Mouse (Mus musculus) adrenal gland (tissue): ENCODE measurements at regions not wholly inside any gene's neighbourhood (a gene's known extent, or its start where the extent isn't known, plus 50 kb on each side); places are given as distances from the start of the nearest gene placed in this dataset.

ENCODE experiments used
- intact Hi-C: fragments of 180-260 bp; cut with DNase I; formaldehyde crosslinking; loops from one replicate; pipeline ENCODE4 v1.15.1; 2025

DNA sequence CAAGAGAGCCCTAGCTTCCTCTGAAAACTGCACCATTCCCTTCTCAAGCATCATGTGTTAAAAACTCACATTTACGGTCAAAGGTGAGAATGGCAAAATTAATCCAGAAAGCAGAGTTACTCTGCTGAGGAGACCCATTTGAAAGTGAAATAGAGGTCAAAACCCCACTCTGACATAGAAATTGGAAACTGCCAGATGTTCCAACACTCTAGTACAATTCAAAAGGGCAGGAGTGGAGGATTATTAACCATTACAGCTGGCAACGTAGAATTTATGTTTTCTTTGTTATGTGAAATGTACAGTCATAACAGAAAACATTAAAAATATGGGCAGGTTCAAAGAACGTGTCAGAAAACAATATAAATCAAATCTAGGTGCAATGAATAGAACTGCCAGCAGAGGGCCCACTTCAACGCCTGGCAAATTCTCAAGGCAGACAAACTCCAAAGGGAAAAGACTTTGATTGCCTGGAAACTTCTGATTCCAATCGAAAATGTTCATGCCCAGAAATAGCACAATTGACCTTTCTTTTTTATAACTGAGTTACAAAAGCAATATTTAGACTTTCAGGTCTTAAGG, 54.2 kb upstream of the Rfpl4b start:
- intact Hi-C loops, result loop anchor here (2.0 kb wide), 1 partner anchor 165 kb away; no protein-coding TSS in a partner anchor

DNA sequence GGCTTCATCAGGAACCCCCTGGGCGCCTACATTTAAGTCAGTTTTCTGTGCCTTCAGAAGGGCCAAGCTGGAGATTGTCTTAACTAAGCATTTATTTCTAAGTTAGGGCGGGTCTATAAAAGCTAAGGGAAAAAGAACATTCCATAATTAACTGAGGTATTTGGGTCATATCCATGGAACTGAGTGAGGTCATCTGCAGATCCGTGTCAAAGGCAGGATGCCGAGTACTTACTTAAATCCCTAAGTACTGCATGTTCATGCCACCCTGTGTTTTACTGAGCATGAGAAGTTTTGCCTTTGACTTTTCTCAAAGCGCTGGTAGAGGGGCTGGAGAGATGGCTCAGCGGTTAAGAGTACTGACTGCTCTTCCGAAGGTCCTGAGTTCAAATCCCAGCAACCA, 57.7 kb upstream of the Rfpl4b start:
- intact Hi-C loops, result no loop called here

DNA sequence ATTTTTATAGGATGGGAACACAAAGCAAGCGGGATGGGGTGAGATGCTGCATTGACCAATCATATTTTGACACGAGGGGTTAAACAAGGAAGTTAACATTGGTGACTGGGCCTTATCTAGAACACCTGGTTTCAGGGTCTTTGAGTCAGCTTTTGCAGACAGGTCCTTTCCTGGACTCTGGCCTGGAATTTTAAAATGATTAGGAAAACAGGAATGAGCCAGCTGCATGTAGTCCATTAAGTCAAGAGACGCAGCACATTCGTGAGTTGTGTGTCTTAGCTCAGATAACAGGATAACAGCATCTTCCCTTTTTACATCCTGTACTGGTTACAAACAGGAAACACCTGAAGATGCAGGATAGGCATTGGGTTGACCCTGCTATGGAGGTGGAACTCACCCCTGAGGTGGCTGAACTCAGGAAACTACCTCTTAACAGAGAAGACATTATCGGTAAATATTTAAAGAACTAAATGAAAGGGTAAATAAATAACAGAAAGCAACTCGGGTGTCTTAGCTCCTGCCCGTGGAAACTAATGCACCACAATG, 59.1 kb upstream of the Rfpl4b start:
- intact Hi-C loops, result loop anchor here (5.0 kb wide), 1 partner anchor 87 kb away; the partner anchor contains the start of gene Lama4

DNA sequence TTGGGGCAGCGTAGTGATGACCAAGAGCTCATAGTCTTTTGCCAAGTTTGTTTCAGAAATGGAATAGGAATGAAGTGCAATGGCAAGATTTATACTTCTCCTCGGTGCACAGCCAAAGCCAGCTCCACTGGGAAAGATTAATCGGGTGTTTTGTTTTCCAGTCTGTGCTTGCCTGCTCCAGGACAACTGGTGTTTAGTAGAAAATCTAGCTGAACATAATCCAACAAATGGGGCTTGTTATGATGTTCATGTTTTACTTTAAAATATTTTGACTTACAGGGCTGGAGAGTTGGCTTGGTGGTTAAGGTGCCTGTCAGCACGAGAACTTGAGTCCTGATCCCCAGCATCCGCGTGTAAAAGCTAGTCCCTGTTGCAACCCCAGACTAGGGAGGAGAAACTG, 60.6 kb upstream of the Rfpl4b start:
- intact Hi-C loops, result loop anchor here (5.0 kb wide), 1 partner anchor 85 kb away; the partner anchor contains the start of gene Lama4

DNA sequence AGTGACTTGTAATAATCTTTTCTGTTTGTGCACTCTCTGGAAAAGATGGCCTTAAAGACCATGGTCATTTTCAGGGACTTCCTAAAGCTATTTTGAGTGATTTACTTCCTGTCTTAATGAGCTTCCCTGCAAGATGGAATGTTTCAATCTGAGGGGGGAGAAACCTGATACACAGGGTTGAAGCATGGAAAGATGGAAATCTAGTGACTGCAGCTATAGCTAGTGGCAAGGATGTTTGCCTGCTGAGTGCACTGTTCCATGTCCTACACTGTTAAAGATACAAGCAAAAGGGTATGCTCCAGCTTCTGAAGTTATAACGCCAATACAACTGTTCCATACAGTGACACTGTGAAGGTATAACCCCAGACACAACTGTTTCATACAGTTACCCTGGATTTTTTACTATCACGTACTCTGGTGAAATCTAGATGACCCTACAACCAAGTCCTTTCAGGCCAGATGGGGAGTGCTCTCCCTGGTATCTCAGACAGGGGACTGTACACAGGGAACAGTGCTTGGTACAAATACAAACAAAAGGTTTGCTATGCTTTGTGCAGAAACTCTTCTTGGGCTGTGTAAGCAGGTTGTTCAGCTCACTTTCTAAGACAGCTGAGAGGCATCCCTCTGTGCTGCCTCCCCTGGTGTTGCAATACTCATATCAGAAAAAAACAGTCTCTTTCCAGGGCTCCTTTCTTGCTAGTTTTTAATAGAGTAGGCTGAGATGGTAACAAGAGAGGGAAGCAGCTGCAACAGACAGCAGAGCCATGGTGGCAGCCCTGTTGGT, 62.4 kb upstream of the Rfpl4b start:
- intact Hi-C loops, result loop anchor here (5.0 kb wide), 1 partner anchor 83 kb away; the partner anchor contains the start of gene Lama4

DNA sequence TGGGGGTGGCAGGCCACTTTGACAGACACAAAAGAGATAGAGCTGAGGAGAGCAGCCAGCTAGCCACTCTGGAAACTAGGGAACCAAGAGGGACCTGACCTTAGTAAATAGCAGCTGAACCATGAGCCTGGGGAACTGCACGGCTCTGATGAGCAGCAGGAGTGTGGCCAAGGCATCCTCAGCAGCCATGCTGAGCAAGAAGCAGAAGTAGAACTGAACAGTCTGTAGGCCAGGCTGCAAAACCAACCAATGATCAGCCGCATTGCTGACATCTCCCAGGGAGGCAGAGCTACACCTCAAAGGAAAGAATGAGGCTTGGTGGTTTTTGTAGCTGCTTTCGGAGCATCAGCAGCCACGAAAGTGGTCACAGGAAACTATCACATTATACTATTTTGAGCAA, 63.1 kb upstream of the Rfpl4b start:
- intact Hi-C loops, result loop anchor here (5.0 kb wide), 1 partner anchor 83 kb away; the partner anchor contains the start of gene Lama4

DNA sequence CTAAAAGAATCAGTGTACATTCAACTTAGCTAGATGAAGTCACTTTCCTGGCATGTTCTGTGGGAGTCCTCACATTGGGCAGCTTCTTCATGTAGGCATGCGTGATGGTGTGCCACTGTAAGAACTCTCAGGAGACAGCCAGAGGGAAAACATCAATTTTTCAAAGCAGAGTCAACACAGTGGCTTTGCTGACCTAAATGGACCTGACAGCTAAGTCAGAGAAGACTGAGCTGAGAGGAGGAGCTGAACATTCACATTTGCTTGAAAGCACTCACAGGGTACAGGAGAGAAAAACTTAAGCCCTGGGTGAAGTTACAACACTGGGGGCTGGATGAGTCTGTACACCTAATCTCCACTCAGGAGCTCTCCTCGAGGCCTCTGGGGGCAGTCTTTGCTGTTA, 64.9 kb upstream of the Rfpl4b start:
- intact Hi-C loops, result no loop called here

DNA sequence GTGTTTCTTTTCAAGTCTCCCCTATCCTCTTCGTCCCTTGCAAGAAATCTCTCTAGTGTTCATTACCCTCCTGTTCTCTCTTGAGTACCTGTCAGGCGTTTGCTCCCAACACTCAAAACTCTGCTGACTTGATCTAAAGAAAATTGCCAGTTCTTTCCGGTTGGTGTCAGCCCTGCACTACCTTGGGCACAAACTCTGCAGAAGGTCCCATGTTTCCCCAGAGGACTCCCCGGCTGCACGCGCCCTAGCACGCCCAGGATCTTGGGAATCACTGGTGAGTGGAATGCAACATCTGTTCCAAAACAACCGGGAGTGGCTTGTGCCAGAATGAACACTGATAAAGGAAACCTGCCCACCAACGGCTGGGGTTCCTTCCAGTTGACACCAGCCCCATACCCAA, 66.3 kb upstream of the Rfpl4b start:
- intact Hi-C loops, result no loop called here

DNA sequence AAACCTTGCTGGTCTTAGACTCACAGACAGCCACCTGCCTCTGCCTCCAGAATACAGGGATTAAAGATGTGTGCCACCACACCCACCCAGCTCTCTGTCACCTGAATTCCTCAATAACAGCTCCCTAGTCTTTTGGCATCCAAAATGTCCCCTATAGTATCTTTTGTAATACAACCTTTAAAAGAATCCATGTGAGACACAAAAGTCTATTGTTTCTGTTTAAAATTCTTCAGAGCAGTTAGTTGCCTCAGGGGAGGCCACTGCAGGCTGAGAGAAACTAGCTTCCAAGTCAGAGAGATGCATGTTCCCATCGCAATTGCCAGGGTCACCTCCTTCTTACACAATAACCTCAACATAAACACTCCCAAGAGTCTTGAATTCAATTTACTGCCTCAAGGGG, 70.6 kb upstream of the Lama4 start:
- intact Hi-C loops, result no loop called here

DNA sequence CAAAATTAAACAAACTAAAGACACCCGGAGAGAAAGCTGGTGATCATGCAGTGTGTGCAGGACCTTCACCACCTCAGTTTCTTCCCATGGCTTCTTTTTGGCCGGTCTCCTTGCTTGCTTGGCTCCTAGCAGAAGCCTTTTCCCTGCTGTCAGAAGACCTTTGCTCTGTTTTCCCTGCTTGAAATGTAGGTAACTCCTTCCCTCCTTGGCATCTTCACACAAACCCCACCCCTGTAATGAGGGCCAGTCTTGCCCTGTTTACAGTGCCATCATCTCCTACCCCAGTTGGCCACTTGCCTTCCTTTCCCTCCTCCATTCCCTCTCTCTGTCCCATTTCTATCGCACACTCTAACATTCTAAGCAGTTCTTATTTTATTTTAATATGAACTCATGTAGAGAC, 69.7 kb upstream of the Lama4 start:
- intact Hi-C loops, result no loop called here

DNA sequence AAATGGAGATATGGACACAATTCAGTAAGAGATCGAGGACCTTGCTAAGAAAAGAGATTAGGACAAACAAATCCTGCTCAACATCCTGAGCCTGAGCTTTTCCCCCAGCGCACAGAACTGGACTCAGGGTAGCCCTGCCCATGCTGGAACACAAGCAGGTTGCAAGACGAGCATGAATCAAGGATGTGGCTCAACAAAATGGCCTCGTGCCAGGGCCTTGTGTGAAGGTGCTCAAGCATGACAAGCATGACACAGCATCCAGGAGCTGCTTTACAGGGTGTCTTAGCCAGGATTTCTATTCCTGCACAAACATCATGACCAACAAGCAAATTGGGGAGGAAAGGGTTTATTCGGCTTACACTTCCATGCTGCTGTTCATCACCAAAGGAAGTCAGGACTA, 67.7 kb upstream of the Lama4 start:
- intact Hi-C loops, result no loop called here

DNA sequence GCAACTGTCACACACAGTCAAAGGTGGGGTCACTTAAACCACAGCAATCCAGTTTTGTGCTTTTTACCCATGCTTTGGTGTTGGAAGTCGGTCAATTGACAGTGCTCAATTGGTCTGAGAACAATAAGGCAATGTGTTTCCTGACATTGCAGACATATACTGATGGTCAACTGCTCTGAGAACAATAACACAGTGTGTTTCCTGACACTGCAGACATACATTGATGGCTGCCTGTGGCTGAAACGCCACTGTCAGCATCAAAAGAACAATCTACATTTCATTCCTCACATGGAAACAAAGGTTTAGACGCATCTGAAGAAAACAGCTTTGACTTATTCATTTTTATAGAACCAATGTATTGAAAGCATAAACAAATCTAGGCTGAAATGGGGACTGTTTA, 59.2 kb upstream of the Lama4 start:
- intact Hi-C loops, result no loop called here

DNA sequence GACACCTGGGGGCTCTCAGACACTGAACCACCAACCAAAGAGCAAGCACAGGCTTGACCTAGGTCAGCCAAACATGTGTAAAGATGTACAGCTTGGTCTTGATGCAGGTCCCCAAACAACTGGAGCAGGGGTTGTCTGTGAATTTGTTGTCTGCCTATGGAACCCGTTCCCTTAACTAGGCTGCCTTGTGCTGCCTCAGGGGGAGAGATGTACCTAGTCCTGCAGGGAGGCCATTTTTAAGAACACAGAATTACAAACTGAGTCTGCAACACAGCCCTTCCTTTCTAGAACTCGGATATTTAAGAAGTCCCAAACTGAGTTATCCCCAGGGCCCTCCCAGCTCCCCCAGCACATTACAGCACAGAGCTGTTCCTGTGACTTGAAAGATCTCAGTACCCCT, 57.5 kb upstream of the Lama4 start:
- intact Hi-C loops, result no loop called here

DNA sequence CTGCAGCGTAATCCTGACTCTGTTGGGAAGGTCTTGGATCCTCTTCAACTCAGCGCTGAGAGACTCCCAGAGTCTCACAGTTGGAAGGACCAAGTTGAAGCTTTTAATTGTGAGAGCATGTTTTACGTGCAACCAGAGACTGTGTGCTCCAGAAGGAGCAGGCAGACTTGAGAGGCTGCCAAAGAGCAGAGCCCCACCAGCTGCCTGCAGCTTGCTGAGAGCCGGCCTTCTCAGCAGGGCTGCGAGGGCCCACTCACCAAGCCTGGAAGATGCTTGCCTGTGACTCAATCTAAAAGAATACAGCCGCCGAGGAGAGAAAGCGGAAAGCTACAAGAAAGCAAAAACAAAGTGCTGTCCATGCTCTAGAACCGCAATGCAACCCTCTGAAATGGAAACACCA, 57.0 kb upstream of the Lama4 start:
- intact Hi-C loops, result no loop called here

DNA sequence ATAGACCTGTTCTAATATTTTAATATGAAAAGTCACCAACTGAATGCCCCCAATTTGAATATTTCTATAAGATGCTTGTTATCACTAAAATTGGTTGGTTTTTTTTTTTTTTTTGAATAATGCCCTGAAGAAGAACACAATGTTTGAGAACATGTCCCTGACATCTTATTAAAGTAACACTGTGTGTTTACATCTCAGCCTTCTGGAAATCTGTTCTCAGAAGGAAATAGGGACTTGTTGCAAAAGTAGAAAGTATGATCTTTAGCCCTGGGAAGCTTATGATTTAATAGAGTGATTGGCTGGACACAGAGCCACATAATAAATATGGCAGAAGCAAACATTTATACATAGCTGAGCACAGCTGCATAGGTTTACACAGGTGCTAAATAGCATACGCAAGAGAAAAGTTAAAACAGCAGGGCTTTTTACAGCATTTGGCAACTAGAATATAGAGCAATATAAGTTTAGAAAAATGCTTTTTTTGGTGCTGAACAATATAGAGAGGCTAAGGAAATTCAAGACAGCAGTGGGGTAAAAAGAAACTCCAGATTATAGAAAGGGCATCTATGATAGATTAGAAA, 56.1 kb upstream of the Lama4 start:
- intact Hi-C loops, result no loop called here

DNA sequence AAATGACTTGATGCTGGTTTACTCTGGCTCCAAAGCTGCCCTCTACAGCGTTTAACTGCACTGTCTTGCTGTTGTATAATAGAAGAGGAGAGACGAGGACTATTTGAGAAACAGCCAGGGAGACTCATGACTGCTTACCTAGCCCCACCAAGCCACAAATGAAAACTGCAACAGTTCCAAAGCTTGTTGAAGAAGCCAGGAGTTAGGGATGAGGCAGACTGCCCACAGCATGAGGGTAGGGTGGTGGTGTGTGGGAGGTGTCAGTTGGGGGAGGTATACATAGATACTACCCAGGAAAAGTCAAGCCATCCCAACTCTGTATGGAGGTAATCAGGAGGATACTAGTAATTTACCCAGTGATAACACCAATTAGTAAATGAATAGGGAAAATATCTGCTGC, 55.5 kb upstream of the Lama4 start:
- intact Hi-C loops, result no loop called here

DNA sequence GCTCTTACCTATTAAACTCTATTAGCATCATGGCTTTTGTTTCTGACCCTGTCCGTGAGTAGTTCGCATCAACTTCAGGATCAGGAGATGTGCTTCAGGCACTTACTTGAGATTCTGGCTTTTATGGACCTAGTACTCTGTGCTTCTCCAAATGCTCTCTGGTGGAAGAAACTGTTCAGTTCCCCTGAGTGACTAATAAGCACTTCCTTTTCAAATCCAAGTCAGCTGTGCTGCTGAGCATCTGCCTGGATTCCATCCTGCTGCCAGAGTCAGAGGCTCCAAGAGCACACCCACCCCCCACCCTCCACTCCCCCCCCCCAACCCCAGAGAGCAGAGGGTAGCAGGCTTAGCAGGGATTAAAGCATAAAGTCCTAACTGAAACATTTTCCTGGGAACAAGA, 52.3 kb upstream of the Lama4 start:
- intact Hi-C loops, result no loop called here
